Mouse (Mus musculus) olfactory bulb, adult 2 months (tissue): Measurements from ENCODE around the gene Gldc.

Experiments used
- CTCF ChIP-seq: fragments of 200-500 bp; IDR thresholded peaks from 2 replicates; pipeline ENCODE4 v1.5.1; 2012; ENCODE audit warnings: low read depth, mild to moderate bottlenecking, low read length, moderate library complexity; ENCODE audit not compliant: insufficient read depth
- POLR2A ChIP-seq: fragments of 200-500 bp; IDR thresholded peaks from 2 replicates; pipeline ENCODE4 v1.6.1; 2012; ENCODE audit warnings: mild to moderate bottlenecking, low read depth, low read length, moderate library complexity; ENCODE audit not compliant: insufficient read depth

DNA sequence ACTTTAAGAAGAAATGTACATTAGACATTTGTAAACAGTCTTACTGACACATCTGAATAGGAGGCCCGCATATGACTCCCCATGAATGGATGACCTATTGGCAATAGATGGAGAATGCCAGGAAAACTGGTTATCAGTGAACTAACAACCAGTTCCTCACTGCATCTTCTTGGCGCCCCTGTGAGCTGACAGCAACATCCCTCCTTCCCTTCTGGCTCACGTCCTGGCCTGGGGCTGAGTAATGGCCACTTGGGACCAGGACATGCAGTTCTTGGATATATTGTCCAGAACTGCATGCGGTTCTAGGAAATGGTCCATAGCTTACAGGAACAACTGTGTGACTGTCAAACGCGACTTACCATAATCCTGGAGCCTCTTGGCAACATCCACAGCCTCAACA is 72.6 kb downstream of the Gldc start:
- TF ChIP-seq POLR2A (no peak), CTCF (no peak)
